Mouse (Mus musculus): ENCODE data around the gene Ppm1j. TPM values are rescaled to one million over a fixed set of nuclear protein-coding genes. Genes with fewer than 3 reads are reported as not detected.
"Not testable (repeated sequence)": the region's sequence is repeated elsewhere in the genome, so short reads cannot be mapped to it uniquely, and the experiment has no call there.

The Ppm1j gene
- total RNA-seq, 2 experiments from 2014 or later, result 19.0 to 26.8 TPM

DNA sequence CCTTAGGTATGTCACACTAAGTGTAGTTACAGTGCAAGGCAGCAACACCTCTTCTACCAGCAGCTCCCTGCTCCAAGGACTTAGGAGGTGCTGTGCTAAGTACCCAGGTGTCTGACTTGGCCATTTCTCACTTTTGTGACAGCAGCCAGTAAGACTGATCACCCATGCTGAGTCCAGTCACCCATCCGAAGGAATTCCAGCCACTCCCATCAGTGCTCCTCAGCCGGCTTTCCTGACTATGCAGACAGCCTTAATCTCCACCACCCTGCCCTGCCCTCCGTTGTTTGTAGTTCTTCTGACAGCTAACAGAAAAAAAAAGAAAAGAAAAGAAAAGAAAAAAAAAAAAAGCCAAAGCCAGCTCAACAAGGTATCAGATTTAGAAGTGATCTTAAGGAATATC, 30.9 kb downstream of the Ppm1j start:
- no peak for DNase-seq (ENCODE audit: low spot score in 2 of 2)

DNA sequence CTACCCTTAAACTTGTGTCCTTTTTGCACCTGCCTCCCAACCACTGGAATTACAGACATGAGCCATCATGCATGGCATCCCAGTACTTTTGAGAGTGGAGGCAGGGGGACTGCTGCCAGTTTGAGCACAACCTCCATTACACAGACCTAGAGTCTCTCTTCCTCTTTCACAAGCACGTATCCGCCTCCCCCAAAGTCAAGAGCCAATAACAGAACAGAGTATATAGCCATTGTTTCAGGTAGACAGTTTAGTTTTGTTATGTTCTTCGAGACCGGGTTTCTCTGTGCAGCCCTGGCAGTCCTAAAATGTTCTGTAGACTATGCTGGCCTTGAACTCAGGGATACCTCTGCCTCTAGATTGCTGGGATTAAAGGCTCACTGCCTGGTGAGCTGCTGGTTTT, 31.4 kb downstream of the Ppm1j start:
- DNase-seq (ENCODE audit: low spot score in 2 of 2), result no peak

DNA sequence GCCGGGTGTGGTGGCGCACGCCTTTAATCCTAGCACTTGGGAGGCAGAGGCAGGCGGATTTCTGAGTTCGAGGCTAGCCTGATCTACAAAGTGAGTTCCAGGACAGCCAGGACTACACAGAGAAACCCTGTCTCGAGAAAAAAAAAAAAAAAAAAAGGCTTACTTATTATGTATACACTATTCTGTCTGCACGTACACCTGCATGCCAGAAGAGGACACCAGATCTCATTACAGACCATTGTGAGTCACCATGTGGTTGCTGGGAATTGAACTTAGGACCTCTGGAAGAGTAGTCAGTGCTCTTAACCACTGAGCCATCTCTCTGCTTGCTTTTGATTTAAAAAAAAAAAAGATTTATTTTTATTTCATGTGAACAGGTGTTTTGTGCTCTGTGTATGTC, 32.4 kb downstream of the Ppm1j start:
- not testable (repeated sequence) for DNase-seq (ENCODE audit: low spot score in 2 of 2)

DNA sequence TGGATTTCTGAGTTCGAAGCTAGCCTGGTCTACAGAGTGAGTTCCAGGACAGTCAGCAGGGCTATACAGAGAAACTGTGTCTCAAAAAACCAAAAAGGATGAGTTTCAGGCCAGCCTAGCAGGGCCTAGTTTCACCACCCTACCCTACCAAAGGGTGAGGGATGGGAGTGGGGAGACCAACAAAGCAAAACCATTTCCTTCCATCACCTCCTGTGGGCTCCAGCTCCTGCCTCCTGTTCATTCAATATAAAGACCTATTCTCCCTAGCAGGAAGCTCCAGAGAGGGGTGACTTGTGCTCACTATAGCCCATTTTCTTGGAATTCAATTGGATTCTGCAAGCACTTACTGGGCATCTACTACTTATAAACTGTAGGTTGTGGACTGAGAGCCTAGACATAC, 33.9 kb downstream of the Ppm1j start:
- DNase-seq (ENCODE audit: low spot score in 2 of 2), result no peak

DNA sequence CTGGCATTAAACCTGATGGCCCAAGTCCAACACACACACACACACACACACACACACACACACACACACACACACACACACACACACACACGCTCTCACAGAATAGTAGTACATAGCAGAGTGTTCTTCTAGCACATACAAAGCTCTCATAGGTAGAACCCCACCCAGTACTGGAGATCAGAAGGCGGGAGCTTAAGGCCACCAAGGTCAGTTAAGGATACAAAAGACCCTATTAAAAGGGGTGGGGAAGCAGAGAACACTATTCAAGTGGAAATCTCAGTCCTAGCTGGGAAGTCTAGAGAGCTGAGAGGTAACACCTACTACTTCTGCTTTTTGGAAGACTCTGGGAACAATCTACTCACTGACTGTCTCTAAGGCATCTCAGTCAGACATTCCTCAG, 34.5 kb downstream of the Ppm1j start:
- no peak for DNase-seq (ENCODE audit: low spot score in 2 of 2)

DNA sequence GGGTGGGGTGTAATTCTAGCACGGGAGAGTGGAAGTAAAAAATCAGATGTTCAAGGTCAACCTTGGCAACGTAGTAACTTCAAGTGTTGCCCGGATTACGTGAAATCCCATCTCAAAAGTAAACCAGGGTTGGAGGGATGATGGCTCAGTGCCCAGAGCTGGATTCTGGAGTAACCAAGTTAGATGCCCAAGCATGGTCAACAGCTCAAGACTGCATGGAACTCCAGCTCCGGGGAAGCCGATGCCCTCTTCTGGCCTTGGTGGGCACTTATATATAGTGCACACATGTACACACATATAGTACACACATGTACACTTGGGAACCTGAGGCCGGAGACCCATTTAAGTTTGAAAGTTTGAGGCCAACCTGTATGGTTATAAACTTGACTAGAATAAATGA, 35.3 kb downstream of the Ppm1j start:
- no peak for DNase-seq (ENCODE audit: low spot score in 2 of 2)

DNA sequence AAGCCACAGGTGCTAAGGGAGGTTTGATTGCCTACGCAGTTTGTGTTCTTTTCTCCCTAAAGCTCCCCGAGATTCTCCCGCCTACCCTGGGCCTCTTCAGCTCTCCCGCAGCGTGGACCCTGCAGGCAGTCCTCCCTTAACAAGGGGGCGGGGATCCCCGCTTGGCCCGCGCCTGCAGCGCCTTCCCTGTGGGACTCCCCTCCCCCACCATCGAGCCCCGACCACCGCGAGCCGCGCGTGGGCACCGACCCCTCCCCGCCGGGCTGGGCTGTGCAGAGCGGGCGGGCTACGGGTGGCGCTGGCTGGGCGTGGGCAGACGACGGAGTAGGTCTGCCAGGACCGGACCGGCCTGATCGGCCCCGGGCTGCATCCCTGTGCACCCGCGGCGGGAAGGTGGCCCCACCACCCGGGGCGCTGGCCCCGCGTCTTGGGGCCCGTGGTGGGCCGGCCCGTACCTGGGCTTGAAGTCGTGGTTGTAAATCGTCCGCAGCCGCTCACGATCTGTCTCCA, 36.7 kb downstream of the Ppm1j start:
- DNase-seq (ENCODE audit: low spot score in 2 of 2), result peak; percentile 64 to 72

DNA sequence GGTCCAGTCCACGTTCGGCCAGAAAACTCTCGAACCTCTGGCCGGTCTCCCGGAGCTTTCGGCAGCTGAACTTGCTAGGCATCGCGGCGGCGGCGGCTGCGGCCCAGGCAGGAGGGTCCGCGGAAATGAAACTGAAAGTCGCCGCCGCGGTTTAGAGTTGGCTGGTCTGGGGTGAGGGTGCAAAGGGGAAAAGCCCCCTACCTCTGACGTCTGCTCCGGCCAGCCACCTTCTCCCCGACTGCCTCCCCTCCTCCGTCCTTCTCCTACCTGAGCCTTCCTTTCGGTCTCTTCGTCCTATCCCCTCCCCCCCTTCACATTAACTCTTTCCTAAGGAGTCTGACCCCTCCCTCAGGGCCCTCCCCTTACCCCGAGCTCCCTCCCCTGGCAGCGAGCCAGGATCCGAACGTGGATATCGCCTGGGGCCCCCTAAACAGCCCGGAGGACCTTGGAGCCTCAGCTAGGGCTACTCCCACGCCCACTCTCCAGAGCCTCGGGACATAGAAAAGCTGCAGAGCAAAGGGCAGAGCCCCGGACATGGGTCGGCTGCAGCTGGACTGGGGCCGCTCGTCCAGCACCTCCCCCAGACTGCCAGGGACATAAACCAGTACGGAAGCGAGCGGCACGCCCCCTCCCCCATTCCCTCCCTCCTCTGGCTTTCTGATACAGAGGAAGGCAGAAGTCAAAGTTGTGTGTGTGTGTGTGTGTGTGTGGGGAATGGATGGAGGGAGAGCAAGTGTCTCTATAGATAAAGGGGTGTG, 37.3 kb downstream of the Ppm1j start, which contains the start of gene Mov10:
Gene Mov10, minus strand, starts transcription at position 573 of the 758 bp plus-strand sequence.
- peak; percentile 51 to 76 for DNase-seq (ENCODE audit: low spot score in 2 of 2)

DNA sequence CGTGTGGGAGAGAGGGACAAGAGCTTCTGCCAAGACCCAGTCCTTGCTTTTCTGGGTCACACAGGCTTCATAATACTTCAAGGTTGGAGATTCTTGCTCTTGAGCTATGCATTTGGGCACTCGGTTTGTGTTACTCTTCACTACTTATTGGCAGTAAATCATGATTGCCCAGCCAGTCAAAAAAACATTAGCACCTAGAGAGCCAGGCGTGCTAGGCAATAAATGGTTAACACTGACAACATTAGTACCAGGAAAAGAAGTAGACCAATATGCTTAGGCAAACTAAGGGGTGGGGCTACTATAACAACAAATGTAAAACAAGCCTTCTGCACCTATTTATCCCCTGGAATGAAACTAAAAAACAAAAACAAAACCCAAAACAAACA, 37.9 kb downstream of the Ppm1j start:
- no peak for DNase-seq (ENCODE audit: low spot score in 2 of 2)

DNA sequence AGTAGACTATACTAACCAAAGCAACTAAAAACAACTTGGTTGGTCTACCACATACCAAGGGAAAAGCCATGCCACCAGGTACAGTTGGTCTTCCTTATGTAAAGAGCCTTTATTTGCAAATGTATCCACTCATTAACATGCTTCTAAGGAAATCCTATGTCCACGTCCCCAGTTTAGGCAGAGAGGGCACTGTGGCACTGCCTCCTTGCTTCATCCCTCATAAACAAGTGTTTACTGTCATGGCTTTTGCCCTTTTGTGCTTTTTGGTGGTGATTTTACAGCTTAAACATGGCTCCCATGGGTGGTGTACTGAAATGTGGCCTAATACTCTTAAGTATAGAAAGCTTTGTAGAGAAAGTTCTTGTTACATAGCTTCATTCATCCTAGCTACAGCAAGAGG, 39.6 kb downstream of the Ppm1j start:
- no peak for DNase-seq (ENCODE audit: low spot score in 2 of 2)

DNA sequence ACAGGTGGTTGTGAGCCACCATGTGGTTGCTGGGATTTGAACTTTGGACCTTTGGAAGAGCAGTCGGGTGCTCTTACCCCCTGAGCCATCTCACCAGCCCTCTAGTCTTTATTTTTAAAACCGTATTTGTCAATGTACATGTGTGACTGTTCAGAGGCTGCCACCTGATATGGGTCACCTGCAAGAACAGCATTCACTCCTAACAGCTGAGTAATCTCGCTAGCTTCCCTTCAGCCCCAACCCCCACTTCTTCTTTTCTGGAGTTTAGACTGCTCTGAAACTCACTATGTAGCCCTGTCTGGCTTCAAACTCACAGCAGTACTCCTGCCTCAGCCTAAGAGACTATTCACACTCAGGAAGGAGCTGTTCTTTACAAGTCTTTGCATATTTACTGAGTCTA, 41.6 kb downstream of the Ppm1j start:
- DNase-seq (ENCODE audit: low spot score in 2 of 2), result no peak

Other genes with a start within 250 kb of the Ppm1j start
- 10 to 100 TPM; 28.5 to 36.1 TPM for gene Slc16a1, start 142.4 kb upstream of the Ppm1j start, total RNA-seq (2021)
- gene Fam19a3, start 784 bp downstream of the Ppm1j start, total RNA-seq (2021), result 1 to 10 TPM; 3.2 to 3.5 TPM
- 100 to 1,000 TPM; 169 to 187 TPM for gene Rhoc, start 7.3 kb downstream of the Ppm1j start, total RNA-seq (2021)
- 10 to 100 TPM; 17.0 to 18.9 TPM for gene Mov10, start 37.5 kb downstream of the Ppm1j start, total RNA-seq (2021)
- 10 to 100 TPM; 22.9 to 29.4 TPM for gene St7l, start 82.9 kb downstream of the Ppm1j start, total RNA-seq (2021)
- gene Capza1, start 83.4 kb downstream of the Ppm1j start, total RNA-seq (2021), result 10 to 100 TPM; 54.9 to 60.3 TPM
- 1 to 10 TPM; 3.2 to 3.4 TPM for gene Wnt2b, start 180.9 kb downstream of the Ppm1j start, total RNA-seq (2021)